Mouse (Mus musculus) embryonic facial prominence, embryonic 15.5 days (tissue): ENCODE data around the gene Gpr19. TPM values are rescaled to one million over a fixed set of nuclear protein-coding genes. Genes with fewer than 3 reads are reported as not detected.

Source experiments
- polyA plus RNA-seq: library from polyadenylated mRNA; unstranded; fragments of >200 nt; fragmentation: Nextera tagmentation; extraction: Ambion mirVana; gene quantifications from 2 replicates; pipeline ENCODE4 v1.2.1, GENCODE M21; 2015

Gpr19 gene
- polyA plus RNA-seq, 1 experiment from 2014 or later = 6.8 TPM

Other genes with a start within 250 kb of the Gpr19 start
- gene Dusp16, start 106.0 kb downstream of the Gpr19 start, polyA plus RNA-seq = 19.6 and 20.3 TPM in 2 replicates
- gene Crebl2, start 68.4 kb downstream of the Gpr19 start, polyA plus RNA-seq = 3.4 TPM in 2 replicates
- 17.0 and 18.8 TPM in 2 replicates for gene Cdkn1b, start 21.8 kb upstream of the Gpr19 start, polyA plus RNA-seq
- 4.6 and 5.0 TPM in 2 replicates for gene Apold1, start 83.1 kb upstream of the Gpr19 start, polyA plus RNA-seq
- 101 and 108 TPM in 2 replicates for gene Ddx47, start 113.0 kb upstream of the Gpr19 start, polyA plus RNA-seq
- 6.8 and 8.3 TPM in 2 replicates for gene Gprc5a, start 167.1 kb upstream of the Gpr19 start, polyA plus RNA-seq
- 2.8 and 7.2 TPM in 2 replicates for gene Gprc5d, start 219.7 kb upstream of the Gpr19 start, polyA plus RNA-seq